Mouse (Mus musculus): ENCODE data around the gene Prss21.
"Not testable (repeated sequence)": the region's sequence is repeated elsewhere in the genome, so short reads cannot be mapped to it uniquely, and the experiment has no call there.

Prss21 gene

GRCm38 (mm10) chr17:23857913-23858312 is 9.9 kb upstream of the Prss21 start:
- in situ Hi-C loops (cut with MboI; ENCODE audit: low sequenced_read_pairs): no loop called here

GRCm38 (mm10) chr17:23862926-23863325 is 4.9 kb upstream of the Prss21 start:
- in situ Hi-C loops (cut with MboI; ENCODE audit: low sequenced_read_pairs): no loop called here

GRCm38 (mm10) chr17:23868513-23868912 is 657 bp downstream of the Prss21 start:
- in situ Hi-C loops (cut with MboI; ENCODE audit: low sequenced_read_pairs): no loop called here

DNA sequence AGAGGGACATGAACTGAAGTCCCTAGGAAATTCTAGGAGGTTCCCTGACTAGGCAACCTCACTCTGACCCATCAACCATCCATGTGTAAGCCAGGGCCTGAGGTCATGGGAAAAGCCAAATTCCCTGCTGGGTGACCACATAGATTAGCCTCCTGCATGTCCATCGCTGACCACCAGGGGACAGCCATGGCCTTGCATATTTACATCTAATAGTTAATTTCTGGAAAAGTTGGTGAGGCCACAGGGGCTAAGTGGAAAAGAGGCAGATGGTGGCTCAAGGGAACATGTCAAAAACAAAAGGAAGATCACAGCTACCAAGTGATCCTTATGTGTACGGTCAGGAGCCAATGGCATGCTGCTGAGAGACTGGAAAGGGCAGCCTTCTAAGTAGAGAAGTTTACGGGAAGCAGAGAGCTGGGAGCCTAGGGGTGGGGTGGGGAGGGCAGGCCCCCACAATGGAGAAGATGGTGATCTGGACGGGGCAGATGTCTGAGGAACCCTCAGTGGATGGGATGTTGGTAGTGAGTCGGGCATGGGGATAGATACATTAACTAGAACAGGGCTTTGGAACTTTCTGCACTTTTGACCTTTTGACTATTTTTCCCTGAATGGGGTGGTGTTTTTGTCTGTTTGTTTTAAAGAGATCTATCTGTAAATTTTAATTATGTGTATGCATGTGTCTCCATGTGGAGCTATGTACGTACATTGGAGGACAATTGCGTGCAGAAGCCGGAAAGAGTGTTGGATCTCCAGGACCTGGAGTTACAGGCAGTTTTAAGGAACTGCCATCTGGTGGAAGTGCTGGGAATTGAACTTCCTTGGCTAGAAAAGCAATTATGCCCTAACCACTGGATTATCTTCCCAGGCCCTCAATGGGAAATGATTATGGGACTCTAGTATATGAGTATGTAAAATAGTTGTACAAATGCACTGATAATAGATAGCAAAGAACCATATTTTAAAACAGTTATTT is 6.3 kb downstream of the Prss21 start:
- in situ Hi-C loops (cut with MboI; ENCODE audit: low sequenced_read_pairs): loop anchor here (5.0 kb wide), 1 partner anchor 83 kb away; the partner anchor contains the start of gene Sbpl

DNA sequence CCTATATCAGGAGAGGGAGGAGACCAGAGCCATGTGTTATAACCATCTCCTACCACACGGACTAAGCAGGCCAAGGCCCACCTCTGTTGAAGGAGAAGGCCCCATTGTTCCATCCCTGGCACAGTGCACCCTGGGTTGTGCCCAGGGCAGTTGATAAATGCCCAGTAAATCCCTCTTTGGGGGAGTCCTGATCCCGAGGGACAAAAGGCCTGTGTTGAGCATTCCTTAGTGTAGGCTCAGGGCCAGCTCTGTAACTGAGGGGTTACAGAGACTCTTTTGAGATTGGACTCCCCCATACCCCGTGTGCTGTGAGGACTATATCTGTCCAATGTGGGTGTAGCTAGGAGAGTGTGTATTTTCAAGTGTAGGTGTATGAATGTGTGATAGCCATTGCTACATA is 8.9 kb downstream of the Prss21 start:
- in situ Hi-C loops (cut with MboI; ENCODE audit: low sequenced_read_pairs): no loop called here

DNA sequence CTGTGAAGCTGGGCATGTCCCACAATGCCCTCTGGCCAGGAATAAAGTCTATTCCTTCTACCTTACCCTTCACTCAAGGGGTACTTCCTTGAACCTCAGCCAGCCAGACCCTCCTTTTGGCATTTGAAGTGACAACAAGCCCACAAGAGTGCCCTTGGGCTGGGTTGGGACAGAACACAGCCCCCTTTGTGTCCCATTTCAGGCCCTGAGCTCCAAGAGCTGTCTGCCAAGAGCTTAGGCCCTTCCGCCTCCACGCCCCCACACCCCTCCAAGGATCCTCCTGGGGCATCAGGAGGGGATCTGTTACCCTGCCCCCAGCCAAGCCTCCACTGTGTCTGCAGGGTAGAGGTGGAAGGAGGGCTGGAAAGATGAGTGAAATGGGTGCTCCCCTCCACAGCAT is 9.3 kb downstream of the Prss21 start:
- in situ Hi-C loops (cut with MboI; ENCODE audit: low sequenced_read_pairs): no loop called here

GRCm38 (mm10) chr17:23880576-23880975 is 12.7 kb downstream of the Prss21 start, which contains the start of the genes Dcpp1 and Dcpp2:
Gene Dcpp1, plus strand, starts transcription at chr17:23880876.
Gene Dcpp2, plus strand, starts transcription at chr17:23880880.
- in situ Hi-C loops (cut with MboI; ENCODE audit: low sequenced_read_pairs): not testable (repeated sequence)

DNA sequence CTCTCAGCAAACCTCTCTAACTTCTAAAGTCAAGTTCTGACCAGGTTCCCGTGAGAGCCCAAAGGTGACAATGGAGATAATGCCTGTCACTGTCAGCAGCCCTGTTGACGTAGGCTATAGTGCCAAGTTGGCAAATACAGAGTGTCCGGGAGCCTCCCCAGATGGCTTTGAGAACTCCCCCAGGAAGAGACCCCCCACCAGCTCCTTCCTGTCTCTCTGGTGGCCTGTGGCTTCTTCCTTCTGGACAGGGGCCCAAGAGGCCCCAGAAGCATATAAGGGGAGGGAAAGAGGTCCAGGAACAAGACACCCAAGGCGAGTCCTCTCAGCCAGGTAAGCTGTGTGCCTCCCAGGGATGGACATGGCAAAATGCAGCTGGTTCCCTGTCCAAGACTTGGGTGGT is 49.3 kb downstream of the Prss21 start, which contains the start of gene Dcpp3:
Gene Dcpp3, plus strand, starts transcription at position 301 of the 400 bp plus-strand sequence.
- in situ Hi-C loops (cut with MboI; ENCODE audit: low sequenced_read_pairs): not testable (repeated sequence)
